Mouse (Mus musculus) left cerebral cortex, adult 18-20 months (tissue): ENCODE data around the gene Gxylt1. TPM values are rescaled to one million over a fixed set of nuclear protein-coding genes. Genes with fewer than 3 reads are reported as not detected.
"Not testable (repeated sequence)": the region's sequence is repeated elsewhere in the genome, so short reads cannot be mapped to it uniquely, and the experiment has no call there.

Source experiments
- DNase-seq, 2 experiments: peaks; one replicate each; pipeline ENCODE4 v3.0.0; 2021 to 2022; ENCODE audit warnings: low spot score in 2 of 2, mixed read lengths in 1 of 2
- total RNA-seq, 2 experiments: library from RNA; stranded (reverse); gene quantifications; 2 replicates each; pipeline ENCODE4 v1.2.3; 2021

The Gxylt1 gene
- total RNA-seq, 2 experiments from 2014 or later, result 11.7 to 13.4 TPM

DNA sequence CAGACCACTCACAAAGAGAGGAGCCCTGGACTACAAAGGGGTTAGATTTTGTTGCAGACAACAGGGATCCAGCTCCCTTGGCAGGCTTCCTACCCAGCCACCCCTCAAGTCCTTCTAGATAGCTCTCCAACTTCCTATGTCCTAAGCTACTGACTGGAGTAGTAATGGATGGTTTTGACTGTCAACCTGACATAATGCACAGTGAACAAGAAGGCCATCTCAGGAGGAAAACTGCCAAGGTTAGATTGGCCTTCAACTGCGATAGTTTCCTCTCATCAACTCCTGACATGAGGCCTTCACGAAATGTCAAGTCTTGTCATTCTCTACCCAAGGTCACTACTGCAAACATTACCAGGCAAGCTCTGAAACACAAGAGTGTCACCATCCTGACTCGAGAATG lies 10.8 kb downstream of the Gxylt1 start:
- no peak for DNase-seq

DNA sequence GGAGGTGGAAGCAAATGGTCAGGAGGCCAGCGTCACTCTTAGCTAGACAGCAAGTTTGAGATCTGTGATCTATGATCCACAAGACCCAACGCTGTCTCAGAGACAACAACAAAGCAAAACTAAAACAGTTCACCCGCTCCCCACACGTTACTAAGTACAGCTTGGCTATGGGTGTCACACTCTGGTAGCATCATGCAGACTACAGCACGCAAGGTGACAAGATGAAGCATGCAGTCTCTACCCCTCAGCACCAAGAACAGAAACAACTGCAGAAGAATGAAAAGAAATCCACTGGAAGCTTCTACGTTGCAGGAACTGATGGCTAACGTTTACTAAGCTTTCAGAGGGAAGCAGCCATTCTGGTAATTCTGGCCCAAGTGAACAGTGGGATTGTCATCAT lies 11.4 kb downstream of the Gxylt1 start:
- no peak for DNase-seq

DNA sequence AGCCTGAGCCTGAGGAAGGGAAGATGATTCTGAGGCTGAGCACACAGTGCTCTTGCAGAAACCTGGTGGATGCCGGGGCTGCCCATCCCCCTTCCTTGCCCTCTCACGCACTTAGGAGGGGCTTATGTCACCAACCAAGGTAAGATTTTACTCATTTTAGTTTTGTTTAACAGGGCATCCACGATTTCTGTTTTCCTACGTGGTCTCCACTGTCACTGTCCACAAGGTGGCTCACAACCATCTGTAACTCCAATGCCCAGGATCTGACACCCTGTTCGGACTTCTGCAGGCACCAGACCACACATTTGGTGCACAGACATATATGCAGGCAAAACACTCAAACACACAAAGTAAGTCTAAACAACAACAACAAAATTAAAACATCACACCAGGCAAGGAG lies 12.2 kb downstream of the Gxylt1 start:
- DNase-seq, result no peak

DNA sequence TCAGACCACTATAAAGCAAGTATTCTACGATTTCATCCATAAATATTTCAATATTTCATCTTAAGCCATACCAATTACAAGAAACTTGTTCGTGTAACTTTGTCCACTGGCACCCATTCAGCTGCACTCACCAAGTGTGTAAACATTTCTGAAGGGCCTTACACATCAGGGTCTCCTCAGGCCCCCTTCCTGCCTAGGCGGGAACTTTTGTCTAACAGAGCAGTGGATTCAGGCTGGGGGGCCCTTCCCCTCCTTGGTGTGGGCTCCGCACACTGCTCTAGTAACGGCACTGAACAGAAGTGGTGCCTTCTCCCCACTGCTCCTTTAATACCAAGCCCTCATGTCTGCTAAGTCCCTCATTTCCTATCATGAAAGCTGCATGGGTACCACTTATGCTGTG lies 12.7 kb downstream of the Gxylt1 start:
- DNase-seq, result no peak

DNA sequence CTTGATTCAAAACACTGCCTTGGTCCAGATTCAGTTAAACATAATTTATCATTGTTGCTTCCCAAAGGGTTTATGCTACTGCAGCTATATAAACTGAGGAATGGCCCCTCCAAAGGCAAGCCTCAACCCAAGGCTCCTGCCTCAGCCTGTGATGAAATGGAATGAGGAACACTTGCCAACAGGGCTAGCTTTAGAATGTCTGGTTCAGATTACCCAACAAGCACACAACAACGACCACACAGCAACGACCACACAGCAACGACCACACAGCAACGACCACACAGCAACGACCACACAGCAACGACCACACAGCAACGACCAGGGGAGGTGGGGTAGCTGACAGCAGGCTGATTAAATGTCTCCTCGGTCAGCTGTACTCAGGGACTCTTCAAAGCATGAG lies 15.0 kb downstream of the Gxylt1 start:
- DNase-seq, result no peak

DNA sequence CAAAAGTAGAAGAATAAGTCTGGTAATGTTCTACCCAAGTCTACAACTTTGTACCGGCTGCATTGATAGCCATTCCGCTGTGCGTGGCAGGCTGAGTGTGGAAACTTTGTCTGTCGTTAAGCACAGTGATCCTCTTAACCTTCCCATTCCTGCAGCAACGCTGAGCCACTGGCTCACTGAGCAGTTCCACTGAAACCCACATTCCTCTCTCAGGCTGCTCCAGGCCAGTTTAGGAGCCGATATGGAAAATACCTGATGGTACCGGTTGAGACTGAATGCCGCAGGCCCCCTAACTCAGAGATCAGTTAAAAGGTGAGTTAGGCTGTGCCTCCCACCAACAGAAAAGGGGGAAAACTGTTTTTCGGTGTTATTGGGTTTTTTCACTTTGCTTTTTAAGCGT lies 19.7 kb downstream of the Gxylt1 start:
- no peak for DNase-seq

DNA sequence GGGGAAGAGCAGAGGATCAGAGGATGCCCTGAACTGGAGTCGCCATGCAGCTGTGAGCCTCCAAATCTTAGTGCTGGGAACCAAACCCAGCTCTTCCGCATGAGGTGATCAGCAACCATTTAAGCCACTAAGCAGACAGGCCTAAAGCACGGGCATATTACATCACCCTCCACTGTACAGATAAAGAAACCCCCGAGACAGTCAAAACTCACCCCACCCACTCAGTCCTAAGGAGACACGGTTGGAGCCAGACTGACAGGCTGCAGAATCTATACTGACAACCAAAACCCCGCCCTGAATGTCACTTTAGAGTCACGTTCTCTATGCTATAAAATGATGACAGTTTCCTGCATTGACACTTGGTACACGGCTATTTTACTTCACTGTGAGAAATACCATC lies 21.8 kb downstream of the Gxylt1 start:
- DNase-seq, result no peak

DNA sequence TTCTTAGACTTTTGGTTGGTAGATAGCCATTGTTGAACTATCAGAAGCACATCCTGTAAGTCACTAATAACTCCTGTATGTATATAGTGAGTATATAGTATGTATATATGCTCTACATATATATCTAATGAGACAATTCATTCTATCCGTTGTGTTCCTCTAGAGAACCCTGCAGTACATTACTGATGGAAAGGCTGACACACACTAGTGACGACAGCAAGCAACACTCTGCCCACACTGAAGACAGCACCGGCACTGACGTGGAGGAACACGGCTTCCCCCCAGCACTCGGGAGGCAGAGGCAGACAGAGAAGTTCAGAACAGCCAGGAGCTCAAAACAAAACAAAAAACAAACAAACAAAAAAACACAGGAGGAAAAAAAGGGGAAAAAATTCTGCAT lies 22.6 kb downstream of the Gxylt1 start:
- peak; percentile 44 to 59 for DNase-seq

DNA sequence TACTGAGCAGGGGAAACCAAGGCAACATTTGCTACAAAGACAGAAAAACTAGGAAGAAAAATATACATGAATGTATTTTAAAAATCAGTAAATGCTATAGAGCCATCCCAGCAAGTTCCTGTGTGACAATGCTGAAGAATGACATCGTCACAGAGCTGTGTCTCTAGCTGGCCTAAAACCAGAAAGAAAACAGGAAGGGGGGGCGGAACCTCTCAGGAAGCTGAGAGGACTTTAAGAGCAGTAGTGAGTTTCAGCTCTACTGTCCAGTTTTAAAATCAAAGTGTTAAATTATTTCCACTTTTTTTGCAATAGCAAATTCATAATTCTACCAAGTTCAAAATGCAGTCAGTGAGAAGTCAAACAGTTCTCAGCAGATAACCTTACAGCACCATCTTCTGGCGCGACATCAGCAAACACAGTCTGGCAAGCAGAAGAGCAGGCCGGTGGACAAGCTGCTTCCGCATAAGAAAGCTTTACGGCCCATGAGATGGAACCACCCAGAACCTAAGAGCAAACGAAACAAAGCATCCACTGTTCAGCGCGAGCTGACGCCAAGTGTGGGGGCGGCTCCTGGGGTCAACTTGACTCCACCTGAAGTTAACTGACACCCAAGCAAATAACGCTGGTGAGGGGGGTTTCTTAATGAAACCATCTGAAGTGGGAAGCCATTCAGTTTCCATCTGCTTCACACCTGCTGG lies 23.3 kb downstream of the Gxylt1 start:
- DNase-seq, result peak in 1 of 2 experiments; percentile 45

DNA sequence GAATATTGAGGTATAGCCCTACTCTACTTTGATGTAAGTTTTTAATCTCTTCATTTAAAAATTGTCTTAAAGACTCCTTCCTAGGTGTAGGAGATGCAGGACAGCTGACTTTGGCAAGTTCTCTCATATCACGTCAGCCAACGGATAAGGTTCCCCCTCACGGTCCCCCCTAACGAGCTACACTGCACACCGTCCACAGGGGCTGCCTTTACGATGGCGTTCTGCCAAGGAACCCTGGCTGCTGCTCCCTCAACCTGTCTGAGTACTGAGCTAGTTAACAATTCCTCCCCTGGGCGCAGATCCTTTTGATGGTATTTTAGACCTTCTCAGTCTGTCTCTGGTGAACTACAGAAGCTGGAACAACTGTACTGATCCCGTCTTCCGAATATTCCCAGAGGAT lies 31.8 kb downstream of the Gxylt1 start:
- DNase-seq, result no peak

DNA sequence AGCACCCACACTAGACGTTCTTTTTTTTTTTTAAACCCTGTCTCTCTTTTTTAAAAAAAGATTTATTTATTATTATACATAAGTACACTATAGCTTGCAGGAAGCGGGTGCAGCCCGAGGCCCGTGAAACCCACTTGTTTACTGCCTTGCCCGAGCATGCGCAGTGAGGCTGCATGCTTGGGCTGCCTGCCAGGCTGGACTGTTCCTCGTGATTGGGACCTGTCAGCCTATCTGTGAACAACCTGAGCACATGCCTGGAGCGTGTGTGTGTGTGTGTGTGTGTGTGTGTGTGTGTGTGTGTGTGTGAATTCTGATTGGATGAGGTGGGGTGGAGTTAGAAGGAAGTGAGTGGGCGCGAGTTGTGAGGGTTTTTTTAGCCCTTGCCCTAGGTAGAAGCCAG lies 38.5 kb downstream of the Gxylt1 start:
- not testable (repeated sequence) for DNase-seq

DNA sequence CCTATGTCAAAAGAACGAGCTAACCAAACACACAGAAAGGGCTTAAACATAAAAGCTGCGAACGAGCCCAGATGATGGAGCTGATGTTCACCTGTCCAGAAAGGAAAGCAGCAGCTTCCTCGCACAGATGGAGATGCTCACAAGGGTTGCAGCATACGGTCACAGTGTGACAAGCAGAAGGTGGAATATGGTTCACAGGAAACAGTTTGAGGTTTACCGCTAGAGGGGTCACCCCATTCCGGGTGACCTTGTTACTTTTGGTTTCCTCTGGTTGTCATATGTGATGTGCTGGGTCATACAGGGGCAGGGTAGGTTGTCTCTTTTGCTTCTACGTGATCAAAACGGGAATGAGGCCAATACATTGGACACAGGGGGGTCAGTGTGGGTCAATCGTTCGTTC lies 46.0 kb downstream of the Gxylt1 start:
- no peak for DNase-seq

DNA sequence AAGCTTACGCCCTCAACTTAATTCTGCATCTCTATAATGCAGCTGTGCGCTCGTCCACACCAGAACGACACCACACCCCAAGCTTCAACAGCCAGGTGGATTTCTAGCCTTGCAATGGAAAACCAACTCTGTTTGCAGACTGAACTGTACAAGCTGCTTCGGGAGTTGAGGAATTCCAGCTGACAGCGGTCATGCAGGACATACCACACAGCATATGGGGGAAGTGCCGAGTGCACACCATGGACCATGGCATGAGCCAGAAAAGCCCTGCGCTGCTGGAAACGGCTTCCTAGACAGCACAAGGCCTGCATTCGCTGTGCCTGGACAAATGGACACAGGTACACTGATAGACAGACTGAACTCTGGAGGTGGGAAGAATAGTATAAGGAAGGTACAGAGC lies 46.6 kb downstream of the Gxylt1 start:
- DNase-seq, result no peak

DNA sequence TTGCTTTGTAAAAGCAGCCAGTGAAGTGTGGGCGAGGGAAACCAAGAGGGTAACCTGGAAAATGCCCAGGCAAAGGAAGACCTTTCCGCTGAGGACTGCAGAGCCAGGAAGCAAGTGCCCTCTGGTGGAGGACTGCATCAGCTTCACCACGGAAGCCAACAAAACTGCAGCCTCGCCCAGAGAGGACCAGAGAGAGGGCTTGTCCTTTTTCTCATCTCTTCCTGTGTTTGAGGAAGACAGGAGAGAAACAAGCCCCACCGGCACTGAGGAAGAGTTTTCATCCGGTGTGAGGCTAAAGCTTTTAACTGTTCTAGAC lies 47.3 kb downstream of the Gxylt1 start:
- DNase-seq, result peak; percentile 46 to 54

DNA sequence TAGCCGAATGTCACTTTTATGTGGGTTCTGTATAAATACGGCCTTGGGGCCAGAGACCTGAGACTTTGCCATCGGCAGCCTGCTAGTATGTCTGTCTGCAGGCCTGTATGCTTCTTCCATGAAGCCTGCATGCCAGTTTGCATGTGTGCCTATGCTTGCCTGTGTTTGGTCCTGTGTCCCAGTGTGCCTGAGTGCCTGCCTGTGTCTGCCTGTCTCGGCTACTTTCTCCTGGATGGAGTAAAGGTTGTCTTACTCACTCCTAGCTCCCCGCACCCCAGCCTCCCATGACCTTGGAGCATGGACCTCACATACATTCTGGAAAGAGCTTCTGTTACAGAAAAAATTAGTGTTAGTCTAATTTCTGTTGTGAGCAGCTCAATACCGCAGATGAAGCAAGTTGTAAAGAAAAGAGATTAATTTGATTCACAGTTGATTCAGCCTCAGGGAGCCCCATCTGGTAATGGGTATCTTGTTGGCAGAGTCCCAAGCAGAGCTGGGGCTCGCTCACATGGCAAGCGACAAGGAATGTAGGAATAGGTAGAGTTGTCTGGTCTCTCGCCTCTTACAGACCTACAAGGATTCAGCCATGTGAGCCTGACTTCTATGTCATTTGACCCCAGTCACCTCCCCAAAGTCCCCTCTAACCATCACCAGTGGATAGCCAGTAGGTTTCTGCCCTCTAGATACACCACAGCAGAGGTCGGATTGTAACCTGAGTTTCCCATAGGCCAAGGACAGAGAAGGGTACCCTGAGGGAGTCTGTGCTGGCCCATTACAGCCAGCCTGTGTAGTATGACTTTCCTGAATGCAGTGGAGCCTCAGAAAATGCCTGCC lies 47.8 kb downstream of the Gxylt1 start:
- no peak for DNase-seq

DNA sequence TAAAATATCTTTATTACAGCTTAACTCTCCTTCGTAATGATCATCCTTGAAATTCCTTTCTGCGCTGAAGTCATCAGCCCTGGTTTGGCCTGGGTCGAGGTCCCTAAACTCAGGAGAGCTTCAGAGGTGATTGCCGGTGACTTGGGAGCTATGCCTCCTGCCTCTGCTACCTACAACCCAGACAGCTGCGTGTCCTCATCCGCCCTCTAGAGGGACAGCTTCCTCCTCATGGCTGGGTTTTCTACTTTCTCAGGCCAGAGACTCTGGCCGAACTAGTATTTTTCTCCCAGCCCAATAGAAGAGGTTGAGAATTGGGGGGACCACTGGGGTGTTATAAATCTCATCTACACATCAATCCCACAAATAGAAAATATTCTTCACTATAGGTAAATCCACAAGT lies 52.5 kb downstream of the Gxylt1 start:
- DNase-seq, result no peak

DNA sequence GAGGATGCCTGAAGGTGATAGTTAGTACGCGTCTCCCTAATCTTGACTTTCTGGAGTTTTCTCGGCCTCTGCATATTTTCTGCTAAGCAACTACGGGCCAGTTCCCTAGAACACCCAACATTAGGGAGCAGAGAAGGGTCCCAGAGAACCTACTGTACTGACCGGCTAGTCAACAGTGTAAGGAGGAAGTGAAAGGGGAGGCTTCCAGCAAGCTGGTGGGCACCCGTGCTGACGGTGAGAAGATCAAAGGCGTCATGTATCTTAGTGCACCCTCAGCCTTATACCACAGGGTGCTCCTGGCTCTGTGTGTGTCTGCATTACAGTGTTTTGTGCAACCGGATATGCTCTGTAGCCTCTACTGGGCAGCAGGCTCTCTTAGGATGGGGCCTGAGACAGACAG lies 62.4 kb downstream of the Gxylt1 start:
- DNase-seq, result no peak

DNA sequence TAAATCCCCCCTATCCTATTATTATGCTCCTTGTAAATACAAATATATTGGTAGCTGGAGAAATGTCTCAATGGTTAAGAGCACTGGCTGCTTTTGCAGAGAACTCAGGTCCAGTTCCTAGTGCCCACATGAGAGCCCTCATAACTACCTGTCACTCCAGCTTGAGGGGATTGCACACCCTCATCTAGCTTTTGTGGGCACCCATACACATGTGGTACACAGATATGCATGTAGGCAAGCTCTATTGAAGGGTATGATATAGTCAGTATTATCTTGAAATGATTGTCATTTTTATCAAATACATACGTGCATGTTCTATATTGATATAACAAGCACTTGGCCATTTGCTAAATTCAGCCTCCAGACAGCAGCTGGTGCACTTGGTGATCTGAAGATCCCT lies 70.1 kb downstream of the Gxylt1 start:
- DNase-seq, result no peak

DNA sequence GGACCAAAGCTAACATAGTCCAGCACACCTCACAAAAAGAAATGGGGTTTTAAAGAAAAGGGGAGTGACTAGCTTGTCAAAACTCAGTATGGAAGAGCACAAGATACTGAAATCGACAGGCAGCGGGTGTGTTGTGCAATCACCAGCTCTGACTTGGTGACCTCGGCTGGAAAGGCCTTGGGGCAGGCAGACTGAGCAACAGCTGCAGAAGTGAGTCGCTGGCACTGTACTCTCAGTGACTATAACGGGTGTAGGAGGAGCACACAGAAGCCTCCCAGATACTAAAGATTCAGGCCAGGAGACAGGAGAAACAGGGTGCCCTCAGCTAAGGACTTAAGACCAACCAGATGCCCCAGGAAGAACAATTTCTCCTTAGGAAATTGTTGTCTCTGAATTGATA lies 73.0 kb downstream of the Gxylt1 start:
- no peak for DNase-seq

DNA sequence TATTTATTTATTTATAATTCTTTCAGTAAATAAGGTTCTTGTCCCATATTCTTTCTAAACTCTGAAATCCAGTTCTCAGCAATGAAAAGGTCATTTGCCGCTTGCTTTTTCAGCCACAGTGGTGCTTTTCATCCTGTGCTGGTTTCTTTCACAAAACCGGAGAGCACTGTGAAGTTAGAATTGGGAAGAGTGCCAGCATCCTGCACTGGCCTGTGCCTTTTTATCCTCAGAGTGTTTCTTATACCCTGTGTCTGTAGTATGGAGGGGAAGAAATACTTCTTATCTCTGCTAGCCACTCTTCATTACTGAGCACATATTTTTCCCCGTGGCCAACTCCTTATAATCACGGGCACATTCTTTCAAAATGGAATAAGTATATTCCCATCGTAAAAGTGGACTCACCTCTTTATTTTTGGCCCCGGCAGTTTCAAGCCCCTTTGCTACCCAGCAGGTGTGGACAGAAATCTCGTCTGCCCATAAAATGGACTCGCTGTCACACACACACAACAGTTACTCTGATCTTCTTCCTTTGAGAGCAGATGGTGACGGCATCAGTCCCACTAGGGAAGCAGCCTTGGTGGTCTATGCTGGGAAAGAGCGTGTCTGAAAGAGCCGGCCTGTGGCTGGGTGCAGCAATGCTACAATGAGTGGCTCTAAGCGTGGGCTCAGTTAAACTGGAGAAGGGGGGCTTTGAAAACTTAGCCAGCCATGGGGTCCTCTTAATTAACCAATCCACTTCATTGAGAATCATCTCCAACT lies 83.4 kb downstream of the Gxylt1 start:
- DNase-seq, result no peak
